Mouse (Mus musculus): ENCODE data around the gene Clcnka. TPM values are rescaled to one million over a fixed set of nuclear protein-coding genes. Genes with fewer than 3 reads are reported as not detected.

Clcnka gene
- polyA plus RNA-seq, 1 experiment: not detected

- no peaks in the 10 kb centered on the region for H3K36me3 ChIP-seq (ENCODE audit: control insufficient read depth, insufficient read depth, low read length)
- H3K27me3 ChIP-seq (ENCODE audit: control insufficient read depth, insufficient read depth, low read length): no peaks in the 10 kb centered on the region
- no peak overlapping the region for H3K27ac ChIP-seq (ENCODE audit: insufficient read depth, low read depth, low read length)
- peaks cover 10% of the 10 kb centered on the region for H3K4me1 ChIP-seq (ENCODE audit: control insufficient read depth, insufficient read depth, insufficient read length, low read length)
- H3K4me3 ChIP-seq (ENCODE audit: low read depth, low read length): no peak overlapping the region
- TF ChIP-seq POLR2A (IDR thresholded peaks at IDR 0.05; ENCODE audit: low read depth, low read length) (no peak), CTCF (IDR thresholded peaks at IDR 0.05; ENCODE audit: extremely low read depth, insufficient read length, insufficient replicate concordance, low read depth, low read length) (no peak)
Measured at GRCm38 (mm10) chr4:141357811-141358210, 40.7 kb downstream of the Clcnka start.

- Histone ChIP-seq H3K4me1 (ENCODE audit: control insufficient read depth, insufficient read depth, insufficient read length, low read length) (0 out of 2 replicates have a peak, but pooled peaks cover 7% of the 10 kb centered on the region), H3K27me3 (ENCODE audit: control insufficient read depth, insufficient read depth, low read length) (no peaks in the 10 kb centered on the region), H3K27ac (ENCODE audit: insufficient read depth, low read depth, low read length) (no peak overlapping the region), H3K4me3 (ENCODE audit: low read depth, low read length) (no peak overlapping the region), H3K36me3 (ENCODE audit: control insufficient read depth, insufficient read depth, low read length) (no peaks in the 10 kb centered on the region)
- TF ChIP-seq CTCF (IDR thresholded peaks at IDR 0.05; ENCODE audit: extremely low read depth, insufficient read length, insufficient replicate concordance, low read depth, low read length) (no peak), POLR2A (IDR thresholded peaks at IDR 0.05; ENCODE audit: low read depth, low read length) (no peak)
- 35% methylated on average over 8 of the region's 8 CpGs for WGBS
Measured at GRCm38 (mm10) chr4:141353868-141354267, 44.7 kb downstream of the Clcnka start.

GRCm38 (mm10) chr4:141352986-141353385 is 45.5 kb downstream of the Clcnka start:
- no peaks in the 10 kb centered on the region for H3K36me3 ChIP-seq (ENCODE audit: control insufficient read depth, insufficient read depth, low read length)
- H3K27ac ChIP-seq (ENCODE audit: insufficient read depth, low read depth, low read length): no peak overlapping the region
- no peak for TF ChIP-seq POLR2A (IDR thresholded peaks at IDR 0.05; ENCODE audit: low read depth, low read length)
- TF ChIP-seq CTCF (IDR thresholded peaks at IDR 0.05; ENCODE audit: extremely low read depth, insufficient read length, insufficient replicate concordance, low read depth, low read length): no peak
- no peaks in the 10 kb centered on the region for H3K27me3 ChIP-seq (ENCODE audit: control insufficient read depth, insufficient read depth, low read length)
- WGBS: 76% methylated on average over 5 of the region's 5 CpGs
- 0 out of 2 replicates have a peak, but pooled peaks cover 7% of the 10 kb centered on the region for H3K4me1 ChIP-seq (ENCODE audit: control insufficient read depth, insufficient read depth, insufficient read length, low read length)
- no peak overlapping the region for H3K4me3 ChIP-seq (ENCODE audit: low read depth, low read length)

- no peak for TF ChIP-seq POLR2A (IDR thresholded peaks at IDR 0.05; ENCODE audit: low read depth, low read length)
- TF ChIP-seq CTCF (IDR thresholded peaks at IDR 0.05; ENCODE audit: extremely low read depth, insufficient read length, insufficient replicate concordance, low read depth, low read length): no peak
- WGBS: 64% methylated on average over 7 of the region's 7 CpGs
- Histone ChIP-seq H3K27ac (ENCODE audit: insufficient read depth, low read depth, low read length) (no peak overlapping the region), H3K27me3 (ENCODE audit: control insufficient read depth, insufficient read depth, low read length) (no peaks in the 10 kb centered on the region), H3K36me3 (ENCODE audit: control insufficient read depth, insufficient read depth, low read length) (no peaks in the 10 kb centered on the region), H3K4me1 (ENCODE audit: control insufficient read depth, insufficient read depth, insufficient read length, low read length) (peaks cover 10% of the 10 kb centered on the region; the same call in 1 of the 2 replicates), H3K4me3 (ENCODE audit: low read depth, low read length) (no peak overlapping the region)
Measured at GRCm38 (mm10) chr4:141351972-141352371, 46.6 kb downstream of the Clcnka start.

- no peak overlapping the region for H3K4me3 ChIP-seq (ENCODE audit: low read depth, low read length)
- TF ChIP-seq POLR2A (IDR thresholded peaks at IDR 0.05; ENCODE audit: low read depth, low read length) (no peak), CTCF (IDR thresholded peaks at IDR 0.05; ENCODE audit: extremely low read depth, insufficient read length, insufficient replicate concordance, low read depth, low read length) (no peak)
- H3K4me1 ChIP-seq (ENCODE audit: control insufficient read depth, insufficient read depth, insufficient read length, low read length): peaks cover 10% of the 10 kb centered on the region; the same call in 1 of the 2 replicates
- H3K27ac ChIP-seq (ENCODE audit: insufficient read depth, low read depth, low read length): no peak overlapping the region
- no peaks in the 10 kb centered on the region for H3K36me3 ChIP-seq (ENCODE audit: control insufficient read depth, insufficient read depth, low read length)
- WGBS: 79% methylated on average over 12 of the region's 12 CpGs
- no peaks in the 10 kb centered on the region for H3K27me3 ChIP-seq (ENCODE audit: control insufficient read depth, insufficient read depth, low read length)
Measured at GRCm38 (mm10) chr4:141350015-141350414, 48.5 kb downstream of the Clcnka start.

- Histone ChIP-seq H3K27ac (ENCODE audit: insufficient read depth, low read depth, low read length) (no peak overlapping the region), H3K27me3 (ENCODE audit: control insufficient read depth, insufficient read depth, low read length) (no peaks in the 10 kb centered on the region), H3K4me1 (ENCODE audit: control insufficient read depth, insufficient read depth, insufficient read length, low read length) (peaks cover 4% of the 10 kb centered on the region; the same call in 1 of the 2 replicates), H3K36me3 (ENCODE audit: control insufficient read depth, insufficient read depth, low read length) (no peaks in the 10 kb centered on the region), H3K4me3 (ENCODE audit: low read depth, low read length) (no peak overlapping the region)
- 85% methylated on average over 11 of the region's 11 CpGs for WGBS
- TF ChIP-seq POLR2A (IDR thresholded peaks at IDR 0.05; ENCODE audit: low read depth, low read length) (no peak), CTCF (IDR thresholded peaks at IDR 0.05; ENCODE audit: extremely low read depth, insufficient read length, insufficient replicate concordance, low read depth, low read length) (no peak)
Measured at GRCm38 (mm10) chr4:141348616-141349015, 49.9 kb downstream of the Clcnka start.

- TF ChIP-seq POLR2A (IDR thresholded peaks at IDR 0.05; ENCODE audit: low read depth, low read length) (no peak), CTCF (IDR thresholded peaks at IDR 0.05; ENCODE audit: extremely low read depth, insufficient read length, insufficient replicate concordance, low read depth, low read length) (no peak)
- H3K27ac ChIP-seq (ENCODE audit: insufficient read depth, low read depth, low read length): no peak overlapping the region
Measured at GRCm38 (mm10) chr4:141347365-141347797, 51.1 kb downstream of the Clcnka start.

More at GRCm38 (mm10) chr4:141347365-141347797, 51.1 kb downstream of the Clcnka start:
- Histone ChIP-seq H3K36me3 (ENCODE audit: control insufficient read depth, insufficient read depth, low read length) (no peaks in the 10 kb centered on the region), H3K27me3 (ENCODE audit: control insufficient read depth, insufficient read depth, low read length) (no peaks in the 10 kb centered on the region), H3K4me3 (ENCODE audit: low read depth, low read length) (no peak overlapping the region), H3K4me1 (ENCODE audit: control insufficient read depth, insufficient read depth, insufficient read length, low read length) (peaks cover 3% of the 10 kb centered on the region; the same call in 1 of the 2 replicates)
- 33% methylated on average over 8 of the region's 8 CpGs for WGBS
